Mouse (Mus musculus): ENCODE data around the gene Fam129a.

DNA sequence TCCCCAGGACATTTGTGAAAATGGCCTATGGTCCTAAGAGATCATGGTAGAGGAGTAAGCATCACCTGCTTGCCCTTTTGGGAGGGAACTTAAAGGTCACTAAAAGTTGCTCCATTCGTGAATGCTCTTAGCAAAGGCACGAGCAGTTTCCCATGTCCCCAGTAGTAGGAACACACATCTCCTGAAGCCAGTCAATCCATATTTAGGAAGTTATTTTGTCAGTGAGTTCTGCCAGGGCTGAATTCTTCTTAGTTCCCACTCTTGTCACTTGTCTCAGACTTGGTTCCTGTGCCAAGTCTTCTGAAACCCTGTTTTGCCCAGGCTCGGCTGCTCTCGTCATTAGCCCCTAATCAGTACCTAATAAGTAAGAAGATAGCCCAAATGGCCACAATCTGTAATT lies 23.9 kb downstream of the Fam129a start:
- TF ChIP-seq POLR2A (IDR thresholded peaks at IDR 0.05; ENCODE audit: control insufficient read depth, extremely low read depth, insufficient read depth, low read length, poor library complexity) (no peak), CTCF (IDR thresholded peaks at IDR 0.05; ENCODE audit: borderline replicate concordance, control insufficient read depth, extremely low read depth, insufficient read depth, low read length, poor library complexity) (no peak)

Measured in thymus, adult 2 months (tissue).